Mouse (Mus musculus) embryo, embryonic 9.5 days (tissue): ENCODE data around the gene Hddc3.

Source experiments
- DNase-seq: peaks from one replicate; pipeline ENCODE4 v3.0.0-alpha.2; 2017; ENCODE audit errors: extremely low spot score

Gene Hddc3

DNA sequence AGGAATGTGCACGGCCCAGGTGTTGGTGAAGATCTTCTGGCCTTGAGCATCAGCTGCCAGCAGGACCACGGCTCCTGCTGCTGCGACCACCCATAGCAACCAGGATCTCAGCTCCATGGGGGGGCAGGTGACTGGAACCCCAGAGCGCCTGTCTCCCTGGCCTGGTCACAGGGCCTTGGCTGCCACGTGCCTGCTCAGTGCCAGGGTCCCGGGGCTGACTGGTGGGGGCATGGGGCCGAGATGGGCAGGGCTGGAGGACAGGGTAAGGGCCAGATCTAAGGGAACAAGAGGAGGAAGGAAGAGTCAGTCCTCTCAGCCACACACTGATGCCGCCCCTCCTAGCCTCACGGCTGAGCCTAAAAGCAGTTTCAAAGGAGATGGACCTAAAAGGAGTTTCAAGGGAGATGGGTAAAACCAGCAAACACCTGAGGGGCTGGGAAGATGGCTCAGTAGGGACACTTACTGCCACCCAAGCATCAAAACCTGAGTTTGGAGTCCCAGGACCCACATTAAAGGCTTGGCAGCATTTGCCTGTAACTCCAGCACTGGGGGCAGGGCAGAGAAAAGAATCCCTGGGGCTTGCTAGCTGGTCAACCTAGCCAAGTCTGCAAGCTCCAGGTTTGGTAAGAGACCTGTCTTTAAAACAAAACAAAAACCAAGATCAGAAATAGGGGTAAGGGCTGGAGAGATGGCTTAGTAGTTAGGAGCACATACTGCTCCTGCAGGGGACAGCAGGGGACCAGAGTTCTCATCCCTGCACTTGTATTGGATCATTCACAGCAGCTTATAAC is 55.9 kb downstream of the Hddc3 start:
- no peak for DNase-seq

DNA sequence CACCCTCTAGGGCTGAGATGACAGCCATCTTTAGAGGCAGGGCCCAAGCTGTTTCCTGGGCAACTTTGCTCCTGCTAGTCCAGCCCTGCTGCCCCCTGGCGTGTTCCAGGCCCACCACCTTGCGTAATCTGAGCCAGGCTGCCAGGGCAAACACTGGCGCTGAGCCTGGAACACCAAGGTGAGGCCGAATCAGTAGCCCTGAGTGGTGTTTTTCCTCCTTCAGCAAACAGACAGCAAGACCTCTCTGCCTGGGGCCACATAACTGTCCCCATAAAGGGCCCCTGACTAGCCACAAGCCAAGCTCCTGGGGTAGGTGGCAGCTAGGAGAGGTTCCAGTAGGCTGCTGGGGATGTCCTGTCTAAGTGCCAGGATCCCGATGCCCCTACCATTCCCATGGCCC is 57.2 kb downstream of the Hddc3 start:
- no peak for DNase-seq
